Mouse (Mus musculus): Measurements from ENCODE around the gene Asap2. TPM values are rescaled to one million over a fixed set of nuclear protein-coding genes. Genes with fewer than 3 reads are reported as not detected.
"Not testable (repeated sequence)": the region's sequence is repeated elsewhere in the genome, so short reads cannot be mapped to it uniquely, and the experiment has no call there.

Asap2 gene
- 5.6 TPM for polyA plus RNA-seq (2012; fragmentation: generic; extraction: Trizol)
- long read RNA-seq, experiment 1, partial matches to known transcripts, result 2 of 6 reads
- long read RNA-seq, experiment 1, other reads (novel, unspliced or antisense), result 4 of 6 reads
- long read RNA-seq, experiment 2, transcript Asap2-201 (27 exons, 3,345 nt), result major isoform, 7 of 12 reads
- long read RNA-seq, experiment 2, partial matches to known transcripts, result 1 of 12 reads
- long read RNA-seq, experiment 2, other reads (novel, unspliced or antisense), result 4 of 12 reads

GRCm38 (mm10) chr12:20990132-20990531, at the start of gene Asap2:
TSS of gene Asap2 (plus strand) at chr12:20990459.
- not testable (repeated sequence) for H3K79me2 ChIP-seq (ENCODE audit: control insufficient read depth, insufficient read depth); H3ac ChIP-seq (ENCODE audit: control insufficient read depth, insufficient read length, low read depth); H3K79me3 ChIP-seq (ENCODE audit: low read depth); H3K4me3 ChIP-seq (ENCODE audit: insufficient read depth, poor library complexity, severe bottlenecking); H3K27me3 ChIP-seq (ENCODE audit: control insufficient read depth, insufficient read depth, insufficient read length); H3K36me3 ChIP-seq (ENCODE audit: control insufficient read depth, insufficient read depth)

GRCm38 (mm10) chr12:20947051-20947997, 42.9 kb upstream of the Asap2 start:
- not testable (repeated sequence) for H3K4me3 ChIP-seq (ENCODE audit: insufficient read depth, poor library complexity, severe bottlenecking)

GRCm38 (mm10) chr12:20990579-20990978, 320 bp downstream of the Asap2 start:
- not testable (repeated sequence) for H3K36me3 ChIP-seq (ENCODE audit: control insufficient read depth, insufficient read depth); H3K27me3 ChIP-seq (ENCODE audit: control insufficient read depth, insufficient read depth, insufficient read length); H3ac ChIP-seq (ENCODE audit: control insufficient read depth, insufficient read length, low read depth); H3K4me3 ChIP-seq (ENCODE audit: insufficient read depth, poor library complexity, severe bottlenecking); H3K79me3 ChIP-seq (ENCODE audit: low read depth); H3K79me2 ChIP-seq (ENCODE audit: control insufficient read depth, insufficient read depth)

More at GRCm38 (mm10) chr12:20947051-20947997, 42.9 kb upstream of the Asap2 start:
- not testable (repeated sequence) for H3K36me3 ChIP-seq (ENCODE audit: control insufficient read depth, insufficient read depth); H3ac ChIP-seq (ENCODE audit: control insufficient read depth, insufficient read length, low read depth); H3K27me3 ChIP-seq (ENCODE audit: control insufficient read depth, insufficient read depth, insufficient read length); H3K79me2 ChIP-seq (ENCODE audit: control insufficient read depth, insufficient read depth); H3K79me3 ChIP-seq (ENCODE audit: low read depth)

GRCm38 (mm10) chr12:21030875-21031274, 40.6 kb downstream of the Asap2 start:
- not testable (repeated sequence) for H3K79me2 ChIP-seq (ENCODE audit: control insufficient read depth, insufficient read depth); H3K36me3 ChIP-seq (ENCODE audit: control insufficient read depth, insufficient read depth); H3ac ChIP-seq (ENCODE audit: control insufficient read depth, insufficient read length, low read depth); H3K4me3 ChIP-seq (ENCODE audit: insufficient read depth, poor library complexity, severe bottlenecking); H3K27me3 ChIP-seq (ENCODE audit: control insufficient read depth, insufficient read depth, insufficient read length); H3K79me3 ChIP-seq (ENCODE audit: low read depth)

- H3K79me3 ChIP-seq (ENCODE audit: low read depth); H3K79me2 ChIP-seq (ENCODE audit: control insufficient read depth, insufficient read depth); H3K36me3 ChIP-seq (ENCODE audit: control insufficient read depth, insufficient read depth); H3ac ChIP-seq (ENCODE audit: control insufficient read depth, insufficient read length, low read depth); H3K27me3 ChIP-seq (ENCODE audit: control insufficient read depth, insufficient read depth, insufficient read length); H3K4me3 ChIP-seq (ENCODE audit: insufficient read depth, poor library complexity, severe bottlenecking): not testable (repeated sequence)
These were observed 56.5 kb downstream of the Asap2 start for GRCm38 (mm10) chr12:21046716-21047115.

GRCm38 (mm10) chr12:21075731-21076130, 85.5 kb downstream of the Asap2 start:
- not testable (repeated sequence) for H3K36me3 ChIP-seq (ENCODE audit: control insufficient read depth, insufficient read depth); H3ac ChIP-seq (ENCODE audit: control insufficient read depth, insufficient read length, low read depth); H3K79me3 ChIP-seq (ENCODE audit: low read depth); H3K4me3 ChIP-seq (ENCODE audit: insufficient read depth, poor library complexity, severe bottlenecking); H3K27me3 ChIP-seq (ENCODE audit: control insufficient read depth, insufficient read depth, insufficient read length); H3K79me2 ChIP-seq (ENCODE audit: control insufficient read depth, insufficient read depth)

- not testable (repeated sequence) for H3K27me3 ChIP-seq (ENCODE audit: control insufficient read depth, insufficient read depth, insufficient read length); H3K79me3 ChIP-seq (ENCODE audit: low read depth); H3K79me2 ChIP-seq (ENCODE audit: control insufficient read depth, insufficient read depth); H3K4me3 ChIP-seq (ENCODE audit: insufficient read depth, poor library complexity, severe bottlenecking); H3ac ChIP-seq (ENCODE audit: control insufficient read depth, insufficient read length, low read depth); H3K36me3 ChIP-seq (ENCODE audit: control insufficient read depth, insufficient read depth)
These were observed 99.9 kb downstream of the Asap2 start for GRCm38 (mm10) chr12:21090168-21090567.

GRCm38 (mm10) chr12:21092446-21092845, 102.2 kb downstream of the Asap2 start:
- H3K79me3 ChIP-seq (ENCODE audit: low read depth); H3ac ChIP-seq (ENCODE audit: control insufficient read depth, insufficient read length, low read depth); H3K27me3 ChIP-seq (ENCODE audit: control insufficient read depth, insufficient read depth, insufficient read length); H3K79me2 ChIP-seq (ENCODE audit: control insufficient read depth, insufficient read depth); H3K36me3 ChIP-seq (ENCODE audit: control insufficient read depth, insufficient read depth); H3K4me3 ChIP-seq (ENCODE audit: insufficient read depth, poor library complexity, severe bottlenecking): not testable (repeated sequence)

- H3K4me3 ChIP-seq (ENCODE audit: insufficient read depth, poor library complexity, severe bottlenecking); H3ac ChIP-seq (ENCODE audit: control insufficient read depth, insufficient read length, low read depth); H3K79me2 ChIP-seq (ENCODE audit: control insufficient read depth, insufficient read depth); H3K36me3 ChIP-seq (ENCODE audit: control insufficient read depth, insufficient read depth); H3K79me3 ChIP-seq (ENCODE audit: low read depth); H3K27me3 ChIP-seq (ENCODE audit: control insufficient read depth, insufficient read depth, insufficient read length): not testable (repeated sequence)
These were observed 107.6 kb downstream of the Asap2 start for GRCm38 (mm10) chr12:21097806-21098325.

Data from C2C12 (cell line).